Mouse (Mus musculus) cerebellum, postnatal 25 days (tissue): ENCODE results near the gene Cetn2.
A peak's percentile ranks its signal among the peaks of the same experiment; 100 is the strongest.

Source experiments
- DNase-seq, 2 experiments: peaks; one replicate each; pipeline ENCODE4 v3.0.0; 2021; ENCODE audit warnings: mixed read lengths in 2 of 2

The Cetn2 gene

DNA sequence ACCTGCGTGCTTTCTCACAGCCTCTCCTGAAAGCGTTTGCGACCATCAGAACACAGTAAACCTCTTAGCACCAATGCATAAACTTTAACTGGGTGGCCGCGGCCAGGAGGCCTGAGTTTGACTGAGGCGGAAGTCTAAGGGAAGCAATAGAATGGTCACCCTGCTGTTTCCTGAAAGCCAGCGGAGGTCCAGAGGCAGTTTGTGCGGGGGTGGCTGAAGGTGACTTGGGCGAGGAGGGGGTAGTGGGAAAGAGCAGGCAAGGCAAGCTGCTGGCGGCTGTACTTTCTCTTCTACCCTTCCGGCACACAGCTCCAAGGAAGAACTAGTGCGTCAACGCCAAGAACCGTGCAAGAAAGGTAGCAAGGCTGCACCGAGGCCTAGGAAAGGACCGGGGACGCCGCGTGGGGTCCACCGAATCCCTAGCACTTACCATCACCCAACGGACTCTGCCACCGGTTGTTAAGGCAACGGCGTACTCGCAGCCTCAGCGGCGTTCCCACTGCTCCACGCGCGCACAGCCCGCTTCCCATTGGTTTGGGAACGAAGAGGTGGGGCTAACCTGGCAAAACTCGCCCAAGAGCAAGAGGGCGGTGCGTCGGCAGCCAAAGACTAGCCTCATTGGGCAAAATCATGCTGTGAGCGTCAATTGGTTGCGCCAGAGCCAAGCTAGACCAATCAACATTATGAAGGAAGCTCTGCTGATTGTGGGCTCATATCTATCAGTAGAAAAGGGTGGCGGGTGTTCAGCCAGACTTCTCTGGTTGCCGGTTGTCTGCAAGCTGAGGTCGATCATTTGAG is at the start of gene Cetn2, which contains the start of gene Nsdhl:
Gene Cetn2 (minus strand): TSS at position 528 of the 798 bp plus-strand sequence.
Gene Nsdhl (plus strand): TSS at position 674 of the 798 bp plus-strand sequence.
- DNase-seq, result peak; percentile 85 to 90

- DNase-seq, result no peak
These were observed 44.5 kb upstream of the Cetn2 start for GRCm38 (mm10) chrX:72962743-72963142.

DNA sequence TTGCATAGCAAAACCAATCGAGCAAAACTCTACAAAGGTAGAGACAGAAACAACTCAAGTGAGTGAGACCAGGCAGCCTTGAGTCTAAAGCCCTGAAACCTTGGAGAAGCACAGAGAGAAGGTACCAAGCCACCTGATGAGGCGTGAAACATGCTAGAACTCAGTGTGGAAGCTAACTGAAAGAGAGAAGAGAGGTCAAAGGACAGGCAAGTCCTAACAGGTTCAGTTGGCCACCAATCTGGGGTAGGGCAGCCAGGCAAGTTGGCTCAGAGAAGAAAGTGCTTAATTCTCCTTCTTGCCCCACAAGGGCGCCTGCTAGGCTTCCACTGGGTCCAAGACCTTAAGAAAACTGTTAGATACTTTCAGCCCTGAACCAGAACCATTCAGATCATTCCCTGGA is 43.3 kb upstream of the Cetn2 start:
- no peak for DNase-seq

GRCm38 (mm10) chrX:72960431-72960830 is 42.2 kb upstream of the Cetn2 start:
- peak in 1 of 2 experiments; percentile 18 for DNase-seq

GRCm38 (mm10) chrX:72956486-72956885 is 38.3 kb upstream of the Cetn2 start:
- no peak for DNase-seq

GRCm38 (mm10) chrX:72953464-72953863 is 35.3 kb upstream of the Cetn2 start:
- no peak for DNase-seq

DNA sequence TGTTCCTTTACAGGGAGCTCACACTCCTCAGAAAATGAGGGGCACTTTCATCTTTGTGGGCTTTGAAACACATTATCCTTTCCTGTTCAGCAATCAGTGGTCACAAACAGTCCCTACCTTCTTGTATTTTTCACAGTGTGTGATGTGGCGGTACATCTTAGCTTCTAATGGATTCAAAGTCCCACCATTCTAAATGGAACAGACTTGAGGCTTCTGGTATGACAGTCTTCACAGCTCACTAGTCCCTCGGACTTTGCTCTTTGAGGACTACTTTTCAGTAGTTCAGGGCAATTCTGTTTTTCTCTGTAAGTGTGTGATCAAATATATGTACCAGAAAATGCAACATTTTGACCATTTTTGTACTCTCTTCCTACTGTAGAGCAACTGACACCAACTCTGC is 3.2 kb upstream of the Cetn2 start:
- DNase-seq, result no peak

DNA sequence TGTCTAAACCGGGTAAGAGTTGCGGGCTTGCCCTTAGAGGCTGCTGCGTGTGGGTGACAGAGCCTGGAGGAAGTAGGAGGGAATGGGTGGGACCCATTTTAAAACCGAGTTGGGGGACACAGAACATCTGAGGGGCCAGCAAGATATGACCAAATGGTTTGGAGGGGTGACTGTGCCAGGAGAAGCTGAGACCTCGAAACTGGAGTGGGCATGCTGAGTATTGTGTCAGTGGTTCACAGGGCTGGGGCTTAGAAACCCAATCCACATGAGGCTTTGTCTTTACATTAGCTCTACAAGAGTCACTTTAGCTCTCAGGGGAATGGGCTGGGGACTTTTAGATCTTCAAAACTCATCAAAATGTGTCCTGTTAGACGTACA is 460 bp upstream of the Cetn2 start:
- DNase-seq, result no peak

- DNase-seq, result no peak
These were observed 6.6 kb downstream of the Cetn2 start for GRCm38 (mm10) chrX:72911611-72912010.

GRCm38 (mm10) chrX:72908404-72908741 is 9.8 kb downstream of the Cetn2 start:
- DNase-seq, result peak; percentile 12 to 25

DNA sequence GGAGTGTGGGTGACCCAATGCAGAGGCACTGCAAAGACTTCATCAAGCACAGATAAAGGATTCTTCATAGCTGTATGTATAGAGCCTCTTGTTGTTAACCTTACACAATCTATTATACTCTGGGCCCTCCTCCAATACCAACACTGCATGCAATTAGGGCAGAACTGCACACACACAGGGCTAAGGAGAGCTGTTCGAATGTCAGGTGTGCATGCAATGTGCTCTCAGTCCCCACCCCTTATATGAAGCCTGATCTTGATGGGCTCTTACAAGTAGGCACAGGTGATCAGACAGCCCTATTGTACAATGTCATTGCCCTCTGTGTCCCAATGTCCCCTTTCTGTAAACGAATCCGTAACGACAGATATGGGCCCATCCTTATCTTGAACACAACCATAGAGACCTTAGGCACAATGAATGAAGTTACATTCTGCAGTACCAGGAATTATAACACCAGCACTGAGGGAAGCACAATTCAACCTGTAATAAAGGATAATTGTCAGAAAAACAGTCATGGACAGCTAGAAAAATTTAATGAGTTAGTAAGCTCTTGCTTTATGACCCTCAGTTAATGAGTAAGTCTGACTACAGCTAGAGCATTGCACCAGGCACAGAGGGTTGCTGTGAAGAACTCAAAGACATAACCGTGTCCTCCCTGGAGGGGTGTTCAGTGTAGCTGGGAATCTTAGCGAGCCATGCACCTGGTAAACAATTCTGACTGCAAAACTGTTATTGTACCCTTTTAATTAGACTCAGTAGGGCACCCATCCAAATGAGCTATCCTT is 10.4 kb downstream of the Cetn2 start:
- no peak for DNase-seq

GRCm38 (mm10) chrX:72902530-72902929 is 15.7 kb downstream of the Cetn2 start:
- DNase-seq, result no peak

- no peak for DNase-seq
These were observed 22.2 kb downstream of the Cetn2 start for GRCm38 (mm10) chrX:72896055-72896437.

- DNase-seq, result no peak
These were observed 22.7 kb downstream of the Cetn2 start for GRCm38 (mm10) chrX:72895388-72896054.
